Mouse (Mus musculus): ENCODE results near the gene Dynlt1f. TPM values are rescaled to one million over a fixed set of nuclear protein-coding genes. Genes with fewer than 3 reads are reported as not detected.
A peak's percentile ranks its signal among the peaks of the same experiment; 100 is the strongest.
"Not testable (repeated sequence)": the region's sequence is repeated elsewhere in the genome, so short reads cannot be mapped to it uniquely, and the experiment has no call there.

Gene Dynlt1f
- polyA plus RNA-seq, 1 experiment from 2014 or later: 185 TPM

DNA sequence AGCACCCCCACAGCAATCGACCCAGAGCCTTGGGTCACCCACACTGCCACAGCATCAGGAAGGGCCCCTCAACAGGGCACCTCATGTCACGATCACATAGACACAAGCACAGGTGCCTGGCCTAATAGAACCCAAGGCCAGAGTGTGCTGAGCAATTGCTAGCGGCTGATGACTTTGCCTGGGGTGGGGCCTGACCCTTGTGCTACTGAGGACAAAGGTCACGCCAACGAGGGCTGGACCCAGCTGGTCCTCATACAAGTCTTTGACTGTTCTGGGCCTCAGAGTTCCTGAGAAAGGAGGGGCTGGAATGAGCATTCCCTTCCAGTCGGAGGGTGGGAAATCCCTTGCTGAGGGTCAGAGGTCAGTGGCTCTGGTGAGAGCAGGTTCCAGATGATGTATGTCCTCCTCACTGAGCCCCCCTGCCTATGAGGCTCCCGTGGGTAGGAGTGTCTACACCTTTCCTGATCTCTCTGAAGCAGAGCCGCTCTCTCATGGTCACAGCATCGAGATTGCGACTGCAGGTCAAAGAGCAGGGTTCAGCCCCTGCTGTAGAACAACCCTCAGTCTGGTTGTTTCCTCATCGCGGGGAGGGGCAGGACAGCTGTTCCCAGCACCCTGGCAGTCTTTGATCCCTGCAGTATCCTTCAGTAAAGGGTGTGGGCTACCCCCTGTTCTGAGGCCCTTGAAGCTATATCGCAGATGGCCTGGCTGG is 37.9 kb downstream of the Dynlt1f start:
- H3K27ac ChIP-seq; H3K9me3 ChIP-seq (replicated peaks); H3K9ac ChIP-seq; H3K27me3 ChIP-seq; H3K36me3 ChIP-seq; H3K4me3 ChIP-seq; H3K4me2 ChIP-seq; ATAC-seq (replicated peaks; ENCODE audit: insufficient number of reproducible peaks, insufficient read depth, low FRiP score, low read depth); H3K4me1 ChIP-seq (replicated peaks): not testable (repeated sequence)
- WGBS: 66% methylated on average over 6 of the region's 13 CpGs

DNA sequence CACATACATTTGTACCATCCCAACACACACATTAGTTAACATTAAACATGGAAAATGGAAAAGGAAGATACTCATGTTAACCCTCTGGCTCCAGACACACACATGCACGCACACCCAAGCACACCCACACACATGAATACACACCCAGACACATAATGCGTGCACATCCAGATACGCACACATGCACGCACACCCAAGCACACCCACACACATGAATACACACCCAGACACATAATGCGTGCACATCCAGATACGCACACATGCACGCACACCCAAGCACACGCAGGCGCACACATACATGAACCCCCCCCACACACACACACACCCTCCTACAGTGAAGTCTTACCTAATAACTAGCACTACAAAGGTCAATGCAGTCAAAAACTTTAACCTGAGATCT is 39.0 kb downstream of the Dynlt1f start:
- H3K4me3 ChIP-seq; H3K9me3 ChIP-seq (replicated peaks); ATAC-seq (replicated peaks; ENCODE audit: insufficient number of reproducible peaks, insufficient read depth, low FRiP score, low read depth); H3K9ac ChIP-seq; H3K4me2 ChIP-seq; H3K27ac ChIP-seq; H3K4me1 ChIP-seq (replicated peaks); H3K27me3 ChIP-seq; H3K36me3 ChIP-seq: not testable (repeated sequence)
- 95% methylated on average over 9 of the region's 9 CpGs for WGBS

DNA sequence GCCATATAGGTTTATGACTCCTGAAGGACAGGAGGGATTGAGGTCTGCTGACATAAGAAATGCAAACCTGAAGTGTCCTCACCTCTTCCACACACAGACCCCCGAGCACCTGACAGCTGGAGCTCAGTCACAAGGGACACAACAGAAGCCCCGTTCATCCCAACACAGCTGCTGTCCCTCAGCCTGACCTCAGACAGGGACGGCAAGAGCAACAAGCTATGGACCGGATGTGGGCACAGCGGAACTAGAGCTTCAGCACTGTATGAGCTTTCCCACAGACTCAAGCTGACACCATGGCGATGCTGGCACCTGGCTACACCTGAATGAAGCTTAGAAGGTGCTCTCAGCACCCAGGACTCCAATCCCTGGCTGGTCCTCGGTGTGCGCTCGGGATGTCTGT is 41.4 kb downstream of the Dynlt1f start:
- not testable (repeated sequence) for H3K4me1 ChIP-seq (replicated peaks); H3K36me3 ChIP-seq; H3K9me3 ChIP-seq (replicated peaks); H3K27me3 ChIP-seq; H3K4me3 ChIP-seq; H3K9ac ChIP-seq; H3K4me2 ChIP-seq; ATAC-seq (replicated peaks; ENCODE audit: insufficient number of reproducible peaks, insufficient read depth, low FRiP score, low read depth); H3K27ac ChIP-seq
- 88% methylated on average over 4 of the region's 9 CpGs for WGBS

DNA sequence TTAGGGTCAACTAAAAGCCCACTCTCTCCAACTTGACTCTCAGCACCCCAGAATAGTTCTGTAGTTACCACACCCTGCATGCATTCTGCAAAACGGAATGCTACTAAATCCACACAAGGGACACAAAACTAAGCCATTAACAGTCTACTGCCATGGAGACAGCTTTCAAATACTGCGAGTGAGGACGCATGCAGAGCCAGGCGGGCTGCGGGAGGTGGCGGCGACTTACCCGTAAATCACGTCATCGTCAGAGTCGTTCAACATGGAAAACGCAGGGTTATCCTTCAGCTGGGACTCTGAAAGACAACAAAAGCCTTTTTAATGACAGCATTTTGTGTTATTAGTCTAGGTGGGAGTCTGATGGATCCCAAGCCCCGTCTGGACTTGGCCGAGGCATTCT is 42.2 kb downstream of the Dynlt1f start:
- H3K27me3 ChIP-seq; H3K9me3 ChIP-seq (replicated peaks); H3K4me1 ChIP-seq (replicated peaks); ATAC-seq (replicated peaks; ENCODE audit: insufficient number of reproducible peaks, insufficient read depth, low FRiP score, low read depth); H3K36me3 ChIP-seq; H3K9ac ChIP-seq; H3K4me2 ChIP-seq; H3K4me3 ChIP-seq; H3K27ac ChIP-seq: not testable (repeated sequence)
- 87% methylated on average over 12 of the region's 14 CpGs for WGBS

DNA sequence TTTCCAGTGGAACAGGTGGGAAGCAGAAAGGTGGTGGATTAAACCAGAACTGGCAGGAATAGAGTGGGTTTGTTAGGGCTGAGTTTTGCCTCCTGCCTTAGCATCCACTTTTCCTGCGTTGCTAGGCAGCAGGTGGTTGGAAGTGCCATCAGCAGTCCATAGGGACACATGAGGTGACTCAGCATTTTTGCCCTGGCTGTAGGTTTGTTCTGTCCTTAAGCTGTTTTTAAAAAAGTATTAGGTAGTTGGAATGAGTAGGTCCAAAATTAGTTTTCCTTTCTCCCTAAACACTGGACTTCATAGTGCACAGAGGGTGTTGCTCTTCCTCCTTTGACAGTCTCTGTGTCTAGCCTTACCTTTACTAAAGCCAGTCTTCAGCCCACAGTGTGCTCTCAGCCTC is 50.4 kb downstream of the Dynlt1f start:
- H3K4me3 ChIP-seq; H3K9me3 ChIP-seq (replicated peaks); H3K9ac ChIP-seq; H3K27me3 ChIP-seq; H3K36me3 ChIP-seq; H3K4me2 ChIP-seq; ATAC-seq (replicated peaks; ENCODE audit: insufficient number of reproducible peaks, insufficient read depth, low FRiP score, low read depth); H3K4me1 ChIP-seq (replicated peaks); H3K27ac ChIP-seq: not testable (repeated sequence)
- 62% methylated on average over 1 of the region's 1 CpGs for WGBS

DNA sequence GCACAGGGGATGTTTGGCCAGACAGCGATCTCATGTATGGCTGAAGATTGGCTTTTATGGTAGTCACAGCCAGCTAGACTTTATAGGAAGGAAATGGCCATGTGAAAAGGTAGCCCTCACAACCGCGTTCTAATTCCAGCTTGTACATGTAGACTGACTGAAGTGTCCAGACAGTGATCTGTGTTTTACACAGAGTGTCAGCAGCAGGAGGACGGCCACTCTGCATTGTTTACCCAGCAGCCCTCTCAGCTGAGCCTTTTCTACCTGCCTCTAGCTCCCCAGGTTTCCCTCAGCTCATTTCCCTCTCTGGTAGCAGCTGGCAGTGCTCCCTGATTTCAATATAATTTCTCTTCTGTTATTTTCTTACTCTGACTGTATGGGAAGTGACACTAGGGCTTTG is 53.5 kb downstream of the Dynlt1f start:
- WGBS: 5% methylated on average over 3 of the region's 4 CpGs
- H3K27ac ChIP-seq; H3K27me3 ChIP-seq; ATAC-seq (replicated peaks; ENCODE audit: insufficient number of reproducible peaks, insufficient read depth, low FRiP score, low read depth); H3K9ac ChIP-seq; H3K4me1 ChIP-seq (replicated peaks); H3K4me3 ChIP-seq; H3K9me3 ChIP-seq (replicated peaks); H3K36me3 ChIP-seq: not testable (repeated sequence)
- 0 out of 2 replicates have a peak overlapping the region, but pooled peaks have one; percentile 34 for H3K4me2 ChIP-seq

DNA sequence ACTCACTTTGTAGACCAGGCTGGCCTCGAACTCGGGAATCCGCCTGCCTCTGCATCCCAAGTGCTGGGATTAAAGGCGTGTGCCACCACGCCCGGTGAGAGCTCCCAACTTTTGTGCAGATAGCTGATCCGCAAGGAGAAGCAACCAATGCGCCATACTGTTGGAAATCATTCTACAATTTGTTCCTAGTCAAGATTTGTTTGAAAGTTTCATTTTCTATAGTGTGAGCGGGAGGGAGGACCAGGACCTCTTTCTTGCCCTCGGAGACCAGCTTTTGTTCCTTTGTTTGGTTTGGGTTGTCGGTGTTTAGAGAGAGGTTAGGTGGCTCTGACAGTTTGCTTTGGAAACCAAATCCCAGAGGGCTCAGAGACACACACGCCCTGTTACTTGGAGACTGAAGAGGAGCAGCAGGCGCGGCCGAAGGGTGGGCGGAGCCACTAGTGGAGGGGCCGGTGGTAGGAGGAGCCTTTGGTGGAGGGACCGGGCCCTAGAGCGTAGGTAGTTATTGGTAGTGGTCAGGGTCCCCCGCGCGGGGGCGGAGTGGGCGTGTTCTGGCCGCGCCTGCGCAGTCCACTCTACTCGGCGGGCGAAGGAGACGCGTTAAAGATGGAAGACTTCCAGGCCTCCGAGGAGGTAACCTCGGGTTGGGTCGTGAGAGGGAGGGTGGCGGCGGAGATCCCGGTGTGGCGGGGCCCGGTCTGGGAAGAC is 54.3 kb downstream of the Dynlt1f start, which contains the start of gene Dynlt1c:
TSS of gene Dynlt1c (plus strand) at position 468 of the 708 bp plus-strand sequence.
- H3K27ac ChIP-seq: peak within 1 kb of the TSS; percentile 70
- not testable (repeated sequence) for H3K9me3 ChIP-seq (replicated peaks); H3K36me3 ChIP-seq; H3K27me3 ChIP-seq; H3K9ac ChIP-seq; H3K4me1 ChIP-seq (replicated peaks)
- 13% methylated on average over 28 of the region's 40 CpGs for WGBS
- peak within 1 kb of the TSS; percentile 58 for H3K4me2 ChIP-seq
- H3K4me3 ChIP-seq: peak within 1 kb of the TSS; percentile 47
- ATAC-seq (replicated peaks; ENCODE audit: insufficient number of reproducible peaks, insufficient read depth, low FRiP score, low read depth): peak; percentile 99

DNA sequence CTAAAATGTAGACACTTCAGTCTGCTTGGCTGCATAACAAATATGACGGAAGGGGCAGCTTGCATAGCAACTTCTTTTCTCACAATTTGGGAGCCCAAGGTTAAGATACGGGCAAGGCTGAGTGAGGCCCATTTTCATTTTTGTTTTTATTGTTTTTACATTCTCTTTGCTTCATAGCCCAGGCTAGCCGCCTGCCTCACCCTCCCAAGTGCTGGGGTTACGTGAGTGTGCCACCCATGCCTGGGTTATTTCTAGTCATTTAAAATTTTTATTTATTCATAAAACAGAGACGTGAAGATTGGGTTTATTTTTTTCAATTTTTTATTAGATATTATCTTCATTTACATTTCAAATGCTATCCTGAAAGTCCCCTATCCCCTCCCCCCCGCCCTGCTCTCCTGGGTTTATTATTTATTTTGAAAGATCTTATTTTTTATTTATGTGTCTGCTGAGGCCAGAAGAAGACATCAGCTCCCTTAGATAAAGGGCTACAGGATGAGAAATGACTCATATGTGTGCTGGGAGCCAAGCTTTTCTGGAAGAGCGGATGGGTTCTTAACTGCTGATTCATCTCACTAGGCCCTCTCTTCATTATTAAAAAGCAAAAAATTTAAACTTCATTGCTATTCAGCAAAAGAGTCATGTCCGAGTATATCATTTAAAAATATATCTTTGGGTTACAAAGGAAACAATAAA is 55.3 kb downstream of the Dynlt1f start:
- H3K36me3 ChIP-seq; H3K9ac ChIP-seq; H3K4me2 ChIP-seq; H3K4me1 ChIP-seq (replicated peaks); ATAC-seq (replicated peaks; ENCODE audit: insufficient number of reproducible peaks, insufficient read depth, low FRiP score, low read depth); H3K4me3 ChIP-seq; H3K9me3 ChIP-seq (replicated peaks); H3K27me3 ChIP-seq; H3K27ac ChIP-seq: not testable (repeated sequence)
- 85% methylated on average over 6 of the region's 8 CpGs for WGBS

DNA sequence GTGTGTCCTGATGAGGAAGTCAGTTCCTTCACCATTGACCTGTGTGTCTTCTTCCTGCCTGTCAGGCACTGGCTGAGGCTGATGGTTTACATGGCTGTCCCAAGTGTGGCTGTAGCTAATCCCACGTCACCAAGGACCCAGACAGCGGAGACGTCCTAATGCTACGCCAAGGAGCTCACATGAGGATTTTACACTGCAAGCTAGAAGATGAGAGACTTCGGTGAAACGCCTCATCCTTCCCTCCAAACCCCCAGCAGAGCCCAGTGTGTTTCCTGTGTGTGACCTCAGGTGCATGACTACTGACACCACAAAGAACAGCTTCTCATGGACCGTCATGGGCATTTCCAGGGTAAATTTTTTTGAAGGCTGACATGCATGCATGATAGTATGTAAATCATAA is 57.3 kb downstream of the Dynlt1f start:
- H3K9ac ChIP-seq; H3K36me3 ChIP-seq; ATAC-seq (replicated peaks; ENCODE audit: insufficient number of reproducible peaks, insufficient read depth, low FRiP score, low read depth); H3K27me3 ChIP-seq; H3K9me3 ChIP-seq (replicated peaks); H3K27ac ChIP-seq; H3K4me3 ChIP-seq; H3K4me2 ChIP-seq; H3K4me1 ChIP-seq (replicated peaks): not testable (repeated sequence)
- 74% methylated on average over 7 of the region's 7 CpGs for WGBS

All from heart, embryonic 15.5 days (tissue).